Mouse (Mus musculus) heart, embryonic 12.5 days (tissue): Measurements from ENCODE around the gene Rasgef1b. TPM values are rescaled to one million over a fixed set of nuclear protein-coding genes. Genes with fewer than 3 reads are reported as not detected.

Experiments
- ATAC-seq: fragments of 200-750 bp; cut with Nextera tagmentation; 2 replicates; pipeline ENCODE4 v1.8.0; 2017; ENCODE audit warnings: moderate TSS enrichment, moderate library complexity; ENCODE audit not compliant: insufficient number of reproducible peaks, low FRiP score
- H3K27ac ChIP-seq: fragments of 300-500 bp; sonication (generic); 2 replicates; pipeline ENCODE4 v1.5.1; 2016; ENCODE audit warnings: mild to moderate bottlenecking, moderate library complexity; ENCODE audit not compliant: poor library complexity, severe bottlenecking
- H3K27me3 ChIP-seq: fragments of 300-500 bp; sonication (generic); replicated peaks from 2 replicates; pipeline ENCODE4 v1.6.1; 2016; ENCODE audit warnings: mild to moderate bottlenecking, moderate library complexity
- H3K36me3 ChIP-seq: fragments of 300-500 bp; sonication (generic); 2 replicates; pipeline ENCODE4 v1.6.1; 2016; ENCODE audit warnings: mild to moderate bottlenecking, moderate library complexity
- H3K4me1 ChIP-seq: fragments of 300-500 bp; sonication (generic); replicated peaks from 2 replicates; pipeline ENCODE4 v1.6.1; 2016; ENCODE audit warnings: mild to moderate bottlenecking
- H3K4me2 ChIP-seq: fragments of 300-500 bp; sonication (generic); 2 replicates; pipeline ENCODE4 v1.6.1; 2016; ENCODE audit warnings: mild to moderate bottlenecking, moderate library complexity
- H3K4me3 ChIP-seq: fragments of 300-500 bp; sonication (generic); 2 replicates; pipeline ENCODE4 v1.5.1; 2016; ENCODE audit warnings: mild to moderate bottlenecking
- H3K9ac ChIP-seq: fragments of 300-500 bp; sonication (generic); 2 replicates; pipeline ENCODE4 v1.6.1; 2016; ENCODE audit warnings: mild to moderate bottlenecking, moderate library complexity
- H3K9me3 ChIP-seq: fragments of 300-500 bp; sonication (generic); replicated peaks from 2 replicates; pipeline ENCODE4 v1.6.1; 2016; ENCODE audit warnings: mild to moderate bottlenecking, moderate library complexity
- WGBS: fragments of 180-500 bp; shearing (Covaris S2); methylation state at CpG from one replicate; pipeline ENCODE4 v1.1.7; 2016; 5-methylcytosine and 5-hydroxymethylcytosine counted together
- polyA plus RNA-seq: library from polyadenylated mRNA; unstranded; fragments of >200 nt; fragmentation: Nextera tagmentation; extraction: Ambion mirVana; gene quantifications from 2 replicates; pipeline ENCODE4 v1.2.1, GENCODE M21; 2016

The Rasgef1b gene
- polyA plus RNA-seq, 1 experiment from 2014 or later = 44.7 TPM

- Histone ChIP-seq H3K27me3 (no peaks in the 10 kb centered on the region), H3K4me2 (no peak overlapping the region), H3K4me3 (no peak overlapping the region), H3K9ac (no peak overlapping the region), H3K4me1 (peaks cover 35% of the 10 kb centered on the region), H3K36me3 (no peaks in the 10 kb centered on the region), H3K27ac (no peak overlapping the region), H3K9me3 (no peaks in the 10 kb centered on the region)
- 80% methylated on average over 8 of the region's 8 CpGs for WGBS
- no peak for ATAC-seq
Measured at GRCm38 (mm10) chr5:99385737-99386136, 343.1 kb downstream of the Rasgef1b start.

DNA sequence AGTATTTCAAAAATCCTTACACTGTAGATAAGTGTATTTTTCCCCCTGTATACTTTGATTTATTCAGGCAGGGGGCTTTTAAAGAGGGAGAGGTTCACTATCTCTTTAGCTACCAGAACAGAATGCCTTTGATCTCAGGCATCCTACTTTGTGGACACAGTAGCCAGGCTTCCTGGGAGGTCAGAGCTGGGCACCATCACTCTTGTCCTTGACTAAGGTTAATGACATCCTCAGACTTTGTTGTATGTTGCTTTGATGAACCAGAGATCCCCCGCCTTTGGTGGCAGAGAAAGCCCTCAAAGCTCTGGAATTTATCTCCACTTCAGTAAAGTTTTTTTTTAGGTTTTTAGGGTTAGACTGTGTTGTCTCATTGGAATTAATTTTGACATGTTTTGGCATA lies 343.8 kb downstream of the Rasgef1b start:
- H3K4me1 ChIP-seq = peaks cover 40% of the 10 kb centered on the region
- no peaks in the 10 kb centered on the region for H3K9me3 ChIP-seq
- H3K4me2 ChIP-seq = no peak overlapping the region
- no peak for ATAC-seq
- H3K27me3 ChIP-seq = no peaks in the 10 kb centered on the region
- H3K9ac ChIP-seq = no peak overlapping the region
- no peak overlapping the region for H3K27ac ChIP-seq
- H3K36me3 ChIP-seq = no peaks in the 10 kb centered on the region
- 38% methylated on average over 1 of the region's 1 CpGs for WGBS
- H3K4me3 ChIP-seq = no peak overlapping the region

DNA sequence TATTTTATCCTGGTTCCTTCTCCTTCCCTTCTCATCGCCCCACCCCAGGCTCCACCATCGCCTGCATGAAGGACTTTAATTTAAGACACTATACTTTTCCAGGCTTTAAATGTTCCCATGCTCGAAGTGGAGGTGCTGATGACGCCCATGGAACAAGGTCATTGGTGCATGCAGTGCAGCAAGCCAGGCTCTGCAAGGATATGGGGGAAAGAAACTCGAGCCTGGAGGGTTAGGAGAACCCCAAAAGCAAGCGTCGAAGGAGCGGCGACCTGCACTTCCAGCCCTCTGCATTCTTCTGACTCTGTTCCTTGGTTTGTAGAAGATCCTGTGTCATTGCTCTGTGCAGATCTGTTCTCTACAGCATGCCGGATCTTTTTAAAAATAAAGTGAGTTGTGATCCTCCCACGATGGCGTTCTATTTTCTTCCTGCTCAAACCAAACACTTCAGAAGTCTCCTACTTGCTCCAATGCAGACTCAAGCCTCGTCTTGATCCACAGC lies 345.0 kb downstream of the Rasgef1b start:
- no peak overlapping the region for H3K9ac ChIP-seq
- 76% methylated on average over 13 of the region's 13 CpGs for WGBS
- no peaks in the 10 kb centered on the region for H3K9me3 ChIP-seq
- no peaks in the 10 kb centered on the region for H3K36me3 ChIP-seq
- H3K4me1 ChIP-seq = peaks cover 49% of the 10 kb centered on the region
- no peaks in the 10 kb centered on the region for H3K27me3 ChIP-seq
- no peak overlapping the region for H3K27ac ChIP-seq
- no peak for ATAC-seq
- no peak overlapping the region for H3K4me2 ChIP-seq
- no peak overlapping the region for H3K4me3 ChIP-seq

- Histone ChIP-seq H3K4me2 (no peak overlapping the region), H3K4me3 (no peak overlapping the region), H3K9ac (no peak overlapping the region), H3K4me1 (peaks cover 40% of the 10 kb centered on the region), H3K27ac (no peak overlapping the region), H3K9me3 (no peaks in the 10 kb centered on the region), H3K27me3 (no peaks in the 10 kb centered on the region), H3K36me3 (no peaks in the 10 kb centered on the region)
- 79% methylated on average over 5 of the region's 5 CpGs for whole genome bisulfite sequencing
- ATAC-seq = no peak
Measured at GRCm38 (mm10) chr5:99382786-99383185, 346.1 kb downstream of the Rasgef1b start.

DNA sequence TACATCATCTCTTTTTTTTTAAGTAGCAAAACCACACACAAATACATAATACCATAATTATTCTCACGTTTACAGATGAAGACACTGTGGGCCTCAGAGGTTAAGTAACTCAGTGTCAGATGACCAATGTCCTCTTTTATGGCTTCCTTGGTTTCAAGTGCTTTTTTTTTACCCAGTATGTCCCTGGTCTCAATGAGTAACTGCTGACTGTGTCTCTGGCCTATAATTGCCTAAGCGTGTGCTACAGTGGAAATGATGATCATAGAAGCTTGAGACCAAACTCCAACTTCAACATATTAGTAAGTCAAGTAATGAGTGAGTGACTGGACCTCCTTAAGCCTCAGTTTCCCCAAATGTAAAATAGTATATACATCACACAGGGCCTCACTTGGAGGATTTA lies 347.2 kb downstream of the Rasgef1b start:
- no peak overlapping the region for H3K4me3 ChIP-seq
- no peaks in the 10 kb centered on the region for H3K36me3 ChIP-seq
- H3K4me2 ChIP-seq = no peak overlapping the region
- no peak overlapping the region for H3K9ac ChIP-seq
- H3K4me1 ChIP-seq = peaks cover 38% of the 10 kb centered on the region
- H3K9me3 ChIP-seq = no peaks in the 10 kb centered on the region
- H3K27ac ChIP-seq = no peak overlapping the region
- H3K27me3 ChIP-seq = no peaks in the 10 kb centered on the region
- 88% methylated on average over 2 of the region's 2 CpGs for WGBS
- ATAC-seq = no peak

- no peak overlapping the region for H3K27ac ChIP-seq
- H3K4me1 ChIP-seq = peaks cover 43% of the 10 kb centered on the region
- no peaks in the 10 kb centered on the region for H3K36me3 ChIP-seq
- H3K9me3 ChIP-seq = no peaks in the 10 kb centered on the region
- WGBS = 75% methylated on average over 9 of the region's 9 CpGs
- no peak overlapping the region for H3K4me2 ChIP-seq
- no peak overlapping the region for H3K9ac ChIP-seq
- no peak for ATAC-seq
- H3K27me3 ChIP-seq = no peaks in the 10 kb centered on the region
- H3K4me3 ChIP-seq = no peak overlapping the region
Measured at GRCm38 (mm10) chr5:99380882-99381281, 348.0 kb downstream of the Rasgef1b start.

DNA sequence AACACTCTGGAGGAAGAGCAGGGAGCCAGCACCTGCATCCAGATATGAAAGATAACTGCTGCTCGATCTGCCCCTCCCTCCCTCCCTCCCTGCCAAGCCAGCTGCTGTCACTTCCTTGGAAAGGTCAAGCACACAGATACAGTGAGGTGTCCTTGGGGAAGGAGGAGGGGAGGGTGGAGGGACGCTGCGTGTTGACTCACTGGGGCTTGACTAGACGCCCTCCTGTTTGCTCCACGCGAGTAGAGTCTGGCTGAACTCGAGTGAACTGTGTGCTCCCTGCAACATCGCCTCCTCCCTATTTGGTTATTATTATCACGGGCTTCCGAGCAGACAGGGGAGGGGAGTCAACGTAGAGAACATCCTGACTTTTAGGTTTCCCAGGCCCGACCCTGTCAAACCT lies 348.7 kb downstream of the Rasgef1b start:
- no peaks in the 10 kb centered on the region for H3K9me3 ChIP-seq
- H3K4me1 ChIP-seq = peaks cover 43% of the 10 kb centered on the region
- H3K4me2 ChIP-seq = peak overlapping the region; percentile 19
- H3K9ac ChIP-seq = peak overlapping the region; percentile 0; the same call in 1 of the 2 replicates
- no peaks in the 10 kb centered on the region for H3K27me3 ChIP-seq
- no peak overlapping the region for H3K4me3 ChIP-seq
- H3K36me3 ChIP-seq = no peaks in the 10 kb centered on the region
- peak; percentile 35; the same call in 1 of the 2 replicates for ATAC-seq
- no peak overlapping the region for H3K27ac ChIP-seq
- WGBS = 9% methylated on average over 12 of the region's 12 CpGs

DNA sequence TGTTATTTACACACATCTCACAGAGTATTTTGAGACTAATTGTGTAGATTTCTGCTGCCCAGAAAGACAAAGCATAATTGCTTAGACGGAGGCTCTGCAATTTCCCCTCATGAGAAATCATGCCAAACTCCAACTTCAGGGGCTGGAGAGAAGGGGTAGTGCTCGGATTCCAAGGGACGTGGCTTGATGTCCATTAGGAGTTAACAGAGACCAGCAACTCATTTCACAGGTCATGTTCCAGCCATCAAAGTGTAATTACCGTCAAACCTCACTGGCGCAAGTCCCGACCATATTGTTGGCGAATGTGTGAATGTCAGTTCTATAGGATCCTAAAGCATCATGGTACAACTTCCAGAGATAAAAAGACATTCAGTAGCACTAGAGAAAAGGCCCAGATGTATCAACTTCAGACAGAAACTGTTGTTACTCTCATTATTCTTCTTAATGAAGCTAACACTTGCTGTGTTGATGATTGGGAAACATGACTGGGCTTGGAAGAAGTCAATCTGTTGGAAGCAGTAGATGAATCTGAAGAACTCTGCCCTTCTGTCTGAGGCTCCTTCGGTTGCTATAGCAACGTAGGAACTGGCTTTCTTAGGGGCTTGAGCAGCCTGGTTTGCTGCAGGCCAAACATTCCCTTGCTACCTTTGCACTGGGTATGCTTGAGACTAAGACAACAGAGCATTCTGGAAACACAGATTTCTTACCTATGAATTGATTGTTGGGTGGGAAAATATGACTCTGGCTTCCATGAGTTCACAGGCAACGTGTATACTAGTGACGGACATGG lies 350.2 kb downstream of the Rasgef1b start:
- Histone ChIP-seq H3K4me2 (no peak overlapping the region), H3K9ac (no peak overlapping the region), H3K4me3 (no peak overlapping the region), H3K36me3 (no peaks in the 10 kb centered on the region), H3K27me3 (no peaks in the 10 kb centered on the region), H3K4me1 (peaks cover 33% of the 10 kb centered on the region), H3K27ac (no peak overlapping the region), H3K9me3 (no peaks in the 10 kb centered on the region)
- 78% methylated on average over 11 of the region's 11 CpGs for WGBS
- no peak for ATAC-seq

- Histone ChIP-seq H3K27ac (peak overlapping the region; percentile 69), H3K36me3 (no peaks in the 10 kb centered on the region), H3K4me1 (peaks cover 29% of the 10 kb centered on the region), H3K4me3 (no peak overlapping the region), H3K9me3 (no peaks in the 10 kb centered on the region), H3K9ac (no peak overlapping the region), H3K4me2 (no peak overlapping the region), H3K27me3 (no peaks in the 10 kb centered on the region)
- WGBS = 41% methylated on average over 7 of the region's 7 CpGs
- ATAC-seq = peak; percentile 75
Measured at GRCm38 (mm10) chr5:99375725-99376124, 353.1 kb downstream of the Rasgef1b start.

GRCm38 (mm10) chr5:99374460-99374859 lies 354.4 kb downstream of the Rasgef1b start:
- 83% methylated on average over 6 of the region's 6 CpGs for WGBS
- H3K36me3 ChIP-seq = no peaks in the 10 kb centered on the region
- no peaks in the 10 kb centered on the region for H3K27me3 ChIP-seq
- H3K4me3 ChIP-seq = no peak overlapping the region
- H3K4me2 ChIP-seq = no peak overlapping the region
- H3K27ac ChIP-seq = no peak overlapping the region; the same call in 1 of the 2 replicates
- H3K9me3 ChIP-seq = no peaks in the 10 kb centered on the region
- no peak overlapping the region for H3K9ac ChIP-seq
- no peak for ATAC-seq
- peaks cover 17% of the 10 kb centered on the region for H3K4me1 ChIP-seq

DNA sequence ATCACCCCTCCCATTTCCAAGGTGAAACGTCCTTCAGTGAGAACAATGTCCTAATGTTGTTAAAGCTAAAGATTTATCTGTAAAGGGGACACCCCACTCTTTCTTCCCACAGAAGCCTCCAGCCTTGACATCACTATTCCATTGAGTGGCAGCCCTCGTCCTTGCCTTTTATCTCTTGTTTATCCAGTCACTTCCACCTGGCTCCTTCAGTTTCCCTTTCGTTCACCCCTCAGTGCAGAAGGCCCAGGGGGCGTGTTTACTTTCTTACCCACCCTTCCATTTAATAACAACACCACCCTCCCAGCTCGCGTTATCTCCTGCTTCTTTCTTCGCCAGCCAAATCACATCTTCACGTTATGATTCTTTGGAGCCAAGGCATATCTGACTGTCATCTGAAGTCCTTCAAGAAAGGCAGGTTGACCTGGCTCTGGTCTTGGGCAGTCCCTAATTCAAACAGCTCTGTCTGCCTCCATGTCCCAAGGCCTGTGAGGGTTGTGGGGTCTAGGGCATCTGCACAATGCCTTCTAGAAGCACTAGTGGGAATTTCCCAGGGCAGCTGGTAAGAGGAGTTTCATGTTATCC lies 355.2 kb downstream of the Rasgef1b start:
- Histone ChIP-seq H3K4me1 (peaks cover 10% of the 10 kb centered on the region), H3K4me3 (no peak overlapping the region), H3K36me3 (no peaks in the 10 kb centered on the region), H3K9ac (no peak overlapping the region), H3K9me3 (no peaks in the 10 kb centered on the region), H3K4me2 (no peak overlapping the region), H3K27me3 (no peaks in the 10 kb centered on the region), H3K27ac (no peak overlapping the region)
- WGBS = 45% methylated on average over 8 of the region's 8 CpGs
- peak; percentile 86 for ATAC-seq
